Mouse (Mus musculus): Measurements from ENCODE around the gene H2-Q6.
"Not testable (repeated sequence)": the region's sequence is repeated elsewhere in the genome, so short reads cannot be mapped to it uniquely, and the experiment has no call there.

Gene H2-Q6

DNA sequence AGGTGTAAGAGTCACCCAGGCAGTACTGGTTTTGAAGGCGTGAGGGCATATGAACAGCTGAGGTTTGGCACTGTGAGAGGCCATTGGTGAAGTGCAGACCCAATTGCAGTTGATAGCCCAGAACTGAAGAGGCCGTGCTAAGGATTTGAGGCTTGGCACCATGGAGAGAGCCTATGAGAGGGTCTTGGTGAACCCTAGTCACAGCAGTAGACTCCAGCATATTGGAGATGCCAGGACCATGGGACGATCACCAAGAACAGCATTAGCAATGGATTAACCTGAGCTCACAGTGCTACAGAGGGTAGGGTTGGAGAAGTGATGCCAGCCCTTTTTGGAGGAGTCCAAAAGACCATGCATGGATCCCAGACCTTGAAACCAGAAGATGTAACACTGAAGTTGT is 7.5 kb downstream of the H2-Q6 start:
- in situ Hi-C loops (cut with MboI, MseI) = not testable (repeated sequence)

DNA sequence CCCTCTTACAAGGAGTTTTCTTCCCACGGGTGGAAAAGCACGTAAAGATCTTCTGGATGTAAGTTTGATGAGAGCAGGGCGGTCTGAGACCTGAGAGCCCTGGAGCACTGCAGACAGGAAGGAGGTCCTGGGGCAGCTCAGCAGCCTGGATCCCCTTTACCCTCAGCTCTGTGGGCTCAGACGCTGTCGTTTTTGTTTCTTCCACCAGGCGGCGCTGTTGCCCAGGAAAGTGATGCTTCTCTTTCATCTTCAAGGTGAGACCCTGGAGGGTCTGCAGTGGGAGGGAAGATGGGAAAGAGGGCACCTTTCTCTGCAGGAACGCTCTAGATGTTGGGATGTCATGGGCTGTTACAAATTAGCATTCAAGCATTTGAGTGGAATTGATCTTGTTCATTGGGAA is 10.2 kb downstream of the H2-Q6 start:
- in situ Hi-C loops (cut with MboI, MseI) = not testable (repeated sequence)

DNA sequence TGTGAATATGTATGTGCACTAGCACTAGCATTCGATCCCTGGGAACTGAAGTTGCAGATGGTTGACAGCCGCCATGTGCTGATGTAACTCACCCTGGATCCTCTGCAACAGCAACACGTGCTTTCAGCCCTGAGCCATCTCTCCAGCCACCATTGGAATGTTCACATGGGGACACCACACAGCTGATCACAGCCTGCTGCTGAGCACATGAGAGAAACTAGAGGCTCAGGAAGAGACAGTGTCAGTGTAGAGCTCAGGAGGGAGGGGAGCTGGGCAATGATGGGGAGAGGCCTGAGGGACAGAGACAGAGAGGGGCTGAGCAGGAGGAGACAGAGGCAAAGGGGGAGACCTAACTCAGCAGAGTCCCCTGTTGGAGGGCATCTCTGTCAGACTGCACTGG is 10.9 kb downstream of the H2-Q6 start:
- in situ Hi-C loops (cut with MboI, MseI) = not testable (repeated sequence)

DNA sequence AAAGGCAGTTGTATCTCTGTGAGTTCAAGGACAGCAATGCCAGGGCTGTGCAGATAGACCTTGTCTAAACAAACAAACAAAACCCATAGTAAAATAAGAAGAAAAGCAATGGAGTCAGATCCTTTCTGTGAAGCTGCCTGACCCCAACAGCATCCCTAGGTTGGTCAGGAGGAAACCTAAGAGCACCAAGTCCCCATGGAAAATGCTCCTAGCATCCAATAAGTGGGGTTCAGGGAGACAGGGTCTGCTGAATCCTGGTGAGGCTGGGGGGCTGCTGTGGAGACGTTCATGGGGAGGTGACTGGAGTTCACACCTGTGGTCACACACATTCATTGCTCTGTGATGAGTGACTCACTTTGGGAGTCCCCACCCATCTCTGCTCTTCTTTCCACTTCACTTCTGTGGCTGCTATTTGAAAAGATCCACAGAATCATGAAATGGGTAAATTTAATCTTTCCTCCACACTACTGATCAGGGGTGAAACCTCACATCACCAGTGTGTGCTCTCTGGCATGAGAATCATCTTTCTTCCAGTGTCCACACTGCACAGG is 12.8 kb downstream of the H2-Q6 start:
- in situ Hi-C loops (cut with MboI, MseI) = not testable (repeated sequence)

DNA sequence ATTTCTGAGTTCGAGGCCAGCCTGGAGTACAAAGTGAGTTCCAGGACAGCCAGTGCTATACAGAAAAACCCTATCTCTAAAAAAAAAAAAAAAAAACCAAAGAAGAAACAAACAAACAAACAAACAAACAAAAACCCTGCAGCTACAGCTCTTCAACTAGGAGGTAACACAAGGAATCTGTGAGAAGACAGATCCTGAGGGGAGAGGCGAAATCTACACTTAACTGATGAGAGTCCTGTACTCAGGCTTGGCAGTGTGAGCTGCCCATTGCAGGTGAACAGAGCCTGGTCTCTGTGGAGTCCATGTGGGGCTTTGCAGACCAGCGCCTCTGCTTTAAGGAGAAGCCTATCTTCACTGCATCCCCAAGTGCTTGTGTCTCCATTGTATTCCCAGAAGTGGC is 13.7 kb downstream of the H2-Q6 start:
- in situ Hi-C loops (cut with MboI, MseI) = not testable (repeated sequence)

DNA sequence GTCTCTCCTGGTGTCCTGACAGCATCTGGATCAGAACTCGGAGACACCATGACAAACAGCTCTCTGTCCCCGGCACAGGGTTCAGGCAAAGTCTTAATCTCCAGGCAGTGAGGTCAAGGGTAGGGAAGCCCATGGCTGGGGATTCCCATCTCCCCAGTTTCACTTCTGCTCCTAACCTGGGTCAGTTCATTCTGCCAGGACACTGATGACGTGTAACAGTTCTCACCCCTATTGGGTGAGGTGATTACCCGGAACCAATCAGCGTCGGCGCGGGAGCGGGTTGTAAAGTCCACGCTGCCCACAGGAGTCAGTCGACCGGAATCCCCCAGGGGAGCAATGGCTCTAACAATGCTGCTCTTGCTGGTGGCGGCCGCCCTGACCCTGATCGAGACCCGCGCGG is 14.2 kb downstream of the H2-Q6 start, which contains the start of gene H2-Q7:
TSS of gene H2-Q7 (plus strand) at position 271 of the 400 bp plus-strand sequence.
- in situ Hi-C loops (cut with MboI, MseI) = not testable (repeated sequence)

DNA sequence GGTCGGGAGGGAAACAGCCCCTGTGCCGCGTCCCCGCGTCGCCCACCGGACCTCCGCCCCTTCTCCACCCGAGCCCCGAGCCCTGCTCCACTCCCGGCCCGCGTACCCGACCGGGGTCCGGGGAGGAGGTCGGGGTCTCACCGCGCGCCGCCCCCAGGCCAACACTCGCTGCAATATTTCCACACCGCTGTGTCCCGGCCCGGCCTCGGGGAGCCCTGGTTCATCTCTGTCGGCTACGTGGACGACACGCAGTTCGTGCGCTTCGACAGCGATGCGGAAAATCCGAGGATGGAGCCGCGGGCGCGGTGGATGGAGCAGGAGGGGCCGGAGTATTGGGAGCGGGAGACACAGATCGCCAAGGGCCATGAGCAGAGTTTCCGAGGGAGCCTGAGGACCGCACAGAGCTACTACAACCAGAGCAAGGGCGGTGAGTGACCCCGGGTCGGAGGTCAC is 14.7 kb downstream of the H2-Q6 start:
- in situ Hi-C loops (cut with MboI, MseI) = not testable (repeated sequence)

DNA sequence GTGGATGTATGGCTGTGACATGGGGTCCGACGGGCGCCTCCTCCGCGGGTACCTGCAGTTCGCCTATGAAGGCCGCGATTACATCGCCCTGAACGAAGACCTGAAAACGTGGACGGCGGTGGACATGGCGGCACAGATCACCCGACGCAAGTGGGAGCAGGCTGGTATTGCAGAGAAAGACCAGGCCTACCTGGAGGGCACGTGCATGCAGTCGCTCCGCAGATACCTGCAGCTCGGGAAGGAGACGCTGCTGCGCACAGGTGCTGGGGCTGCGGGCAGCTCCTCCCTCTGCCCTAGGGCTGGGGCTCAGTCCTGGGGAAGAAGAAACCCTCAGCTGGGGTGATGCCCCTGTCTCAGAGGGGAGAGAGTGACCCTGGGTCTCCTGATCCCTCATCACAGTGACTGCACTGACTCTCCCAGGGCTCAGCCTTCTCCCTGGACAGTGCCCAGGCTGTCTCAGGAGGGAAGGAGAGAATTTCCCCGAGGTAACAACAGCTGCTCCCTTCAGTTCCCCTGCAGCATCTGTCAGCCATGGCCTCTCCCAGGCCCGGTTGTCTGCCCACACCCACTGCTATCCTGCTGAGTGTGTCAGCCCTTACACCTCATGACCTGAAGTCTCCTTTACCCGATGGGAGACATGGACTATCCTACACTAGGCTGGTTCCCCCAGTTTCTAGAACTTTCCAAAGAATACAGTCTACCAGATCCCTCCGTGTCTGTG is 15.4 kb downstream of the H2-Q6 start:
- in situ Hi-C loops (cut with MboI, MseI) = loop anchor here (5.0 kb wide), 1 partner anchor 43 kb away; no protein-coding TSS in a partner anchor

DNA sequence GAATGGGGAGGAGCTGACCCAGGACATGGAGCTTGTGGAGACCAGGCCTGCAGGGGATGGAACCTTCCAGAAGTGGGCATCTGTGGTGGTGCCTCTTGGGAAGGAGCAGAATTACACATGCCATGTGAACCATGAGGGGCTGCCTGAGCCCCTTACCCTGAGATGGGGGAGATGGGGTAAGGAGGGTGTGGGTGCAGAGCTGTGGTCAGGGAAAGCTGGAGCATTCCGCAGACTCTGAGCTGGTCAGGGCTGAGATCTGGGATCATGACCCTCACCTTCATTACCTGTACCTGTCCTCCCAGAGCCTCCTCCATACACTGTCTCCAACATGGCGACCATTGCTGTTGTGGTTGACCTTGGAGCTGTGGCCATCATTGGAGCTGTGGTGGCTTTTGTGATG is 17.7 kb downstream of the H2-Q6 start:
- in situ Hi-C loops (cut with MboI, MseI) = loop anchor here (5.0 kb wide), 1 partner anchor 45 kb away; no protein-coding TSS in a partner anchor

DNA sequence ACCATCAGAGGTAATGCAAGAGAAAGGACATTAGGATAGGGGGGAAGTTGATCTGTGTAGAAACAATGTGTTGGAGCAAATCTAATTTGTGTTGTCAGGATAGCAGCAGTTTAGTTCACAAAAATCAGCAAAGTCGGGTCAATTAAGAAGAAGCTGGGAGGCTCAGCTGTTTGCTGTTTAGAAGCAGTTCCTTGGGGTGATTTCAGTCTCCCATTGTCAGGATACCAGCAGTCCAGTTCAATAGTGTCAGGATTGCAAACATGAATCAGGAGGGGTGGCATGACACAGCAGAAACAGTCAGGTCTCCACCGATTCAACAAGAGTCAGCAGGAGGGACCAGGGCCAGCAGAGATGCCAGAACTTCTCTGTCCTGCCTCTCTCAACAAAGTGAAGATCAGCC is 19.9 kb downstream of the H2-Q6 start:
- in situ Hi-C loops (cut with MboI, MseI) = loop anchor here (5.0 kb wide), 1 partner anchor 47 kb away; no protein-coding TSS in a partner anchor

DNA sequence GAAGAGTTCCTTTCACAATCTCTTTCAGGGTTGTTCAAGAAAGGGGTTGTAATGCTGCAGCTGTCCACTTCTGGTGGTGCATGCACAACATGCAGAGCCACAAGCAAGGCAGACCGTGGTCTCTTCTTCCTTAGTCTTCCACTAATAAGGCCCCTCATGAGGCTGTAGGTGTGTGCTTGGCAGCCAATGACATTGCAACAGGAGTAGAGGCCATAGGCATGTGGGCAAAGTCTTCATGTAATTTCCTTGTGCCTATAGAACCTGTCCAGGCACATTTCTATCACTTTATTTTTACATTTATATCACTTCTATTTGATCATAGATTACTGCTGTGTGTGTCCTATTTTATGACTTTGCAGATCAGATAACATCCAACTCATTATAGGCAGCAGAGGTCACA is 33.6 kb downstream of the H2-Q6 start:
- in situ Hi-C loops (cut with MboI, MseI) = loop anchor here (5.0 to 10.0 kb wide), 2 partner anchors 36 to 153 kb away; partner anchors contain the start of gene H2-Q6

DNA sequence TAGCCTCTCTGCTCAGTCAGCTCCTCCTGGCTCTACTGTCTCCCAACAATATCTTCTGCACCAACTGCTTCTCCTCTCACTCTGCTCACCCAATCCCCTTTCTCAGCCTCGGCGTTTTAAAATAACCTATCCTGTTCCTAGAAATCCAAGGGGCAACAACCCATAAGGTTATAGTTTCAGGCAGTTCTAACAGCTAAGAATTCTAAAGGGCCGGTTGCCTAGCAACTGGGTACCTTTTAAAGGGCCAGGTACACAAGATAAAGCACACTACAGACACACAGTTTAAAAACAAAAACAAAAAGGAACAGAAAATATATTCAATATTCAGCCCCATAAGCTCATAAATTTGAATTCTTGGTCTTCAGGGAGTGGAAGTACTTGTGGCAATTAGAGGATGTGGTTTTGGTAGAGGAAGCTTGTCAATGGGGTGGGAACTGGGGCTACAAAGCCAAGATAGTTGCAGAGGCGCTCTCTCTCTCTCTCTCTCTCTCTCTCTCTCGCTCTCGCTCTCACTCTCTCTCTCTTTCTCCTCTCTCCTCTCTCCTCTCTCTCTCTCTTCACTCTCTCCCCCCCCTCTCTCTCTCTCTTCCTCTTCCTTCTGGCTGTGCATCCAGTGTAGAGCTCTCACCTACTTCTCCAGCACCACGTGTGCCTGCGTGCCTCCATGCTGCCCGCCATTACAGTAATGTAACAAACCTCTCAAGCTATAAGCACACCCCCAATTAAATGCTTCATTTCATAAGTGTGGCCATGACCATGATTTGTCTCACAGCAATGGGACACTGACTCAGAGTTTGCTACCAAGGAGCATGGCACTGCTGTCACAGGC is 36.1 kb downstream of the H2-Q6 start:
- in situ Hi-C loops (cut with MboI, MseI) = not testable (repeated sequence)

DNA sequence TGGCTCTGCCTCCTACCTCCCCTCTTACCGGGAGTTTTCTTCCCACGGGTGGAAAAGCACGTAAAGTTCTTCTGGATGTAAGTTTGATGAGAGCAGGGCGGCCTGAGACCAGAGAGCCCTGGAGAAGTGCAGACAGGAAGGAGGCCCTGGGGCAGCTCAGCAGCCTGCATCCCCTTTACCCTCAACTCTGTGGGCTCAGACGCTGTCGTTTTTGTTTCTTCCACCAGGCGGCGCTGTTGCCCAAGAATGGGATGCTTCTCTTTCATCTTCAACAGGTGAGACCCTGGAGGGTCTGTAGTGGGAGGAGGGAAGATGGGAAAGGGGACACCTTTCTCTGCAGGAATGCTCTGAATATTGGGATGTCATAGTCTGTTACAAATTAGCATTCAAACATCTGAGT is 41.0 kb downstream of the H2-Q6 start:
- in situ Hi-C loops (cut with MboI, MseI) = not testable (repeated sequence)

DNA sequence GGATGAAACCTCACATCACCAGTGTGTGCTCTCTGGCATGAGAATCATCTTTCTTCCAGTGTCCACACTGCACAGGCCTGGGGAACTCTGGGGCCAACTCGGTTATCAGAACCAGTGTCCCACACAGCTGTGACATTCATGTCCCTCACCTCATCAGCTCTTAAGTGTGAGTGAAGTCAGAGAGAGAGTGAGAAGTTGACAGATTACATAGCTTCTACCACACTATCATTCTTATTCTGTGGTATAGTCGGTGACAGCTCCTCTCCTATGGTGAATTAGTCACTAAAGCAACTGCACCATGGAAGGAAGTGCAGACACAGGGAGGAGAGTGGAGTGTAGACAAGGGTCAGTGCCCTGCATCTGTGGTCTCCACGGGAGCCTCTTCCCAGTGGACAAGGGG is 44.3 kb downstream of the H2-Q6 start:
- in situ Hi-C loops (cut with MboI, MseI) = not testable (repeated sequence)

DNA sequence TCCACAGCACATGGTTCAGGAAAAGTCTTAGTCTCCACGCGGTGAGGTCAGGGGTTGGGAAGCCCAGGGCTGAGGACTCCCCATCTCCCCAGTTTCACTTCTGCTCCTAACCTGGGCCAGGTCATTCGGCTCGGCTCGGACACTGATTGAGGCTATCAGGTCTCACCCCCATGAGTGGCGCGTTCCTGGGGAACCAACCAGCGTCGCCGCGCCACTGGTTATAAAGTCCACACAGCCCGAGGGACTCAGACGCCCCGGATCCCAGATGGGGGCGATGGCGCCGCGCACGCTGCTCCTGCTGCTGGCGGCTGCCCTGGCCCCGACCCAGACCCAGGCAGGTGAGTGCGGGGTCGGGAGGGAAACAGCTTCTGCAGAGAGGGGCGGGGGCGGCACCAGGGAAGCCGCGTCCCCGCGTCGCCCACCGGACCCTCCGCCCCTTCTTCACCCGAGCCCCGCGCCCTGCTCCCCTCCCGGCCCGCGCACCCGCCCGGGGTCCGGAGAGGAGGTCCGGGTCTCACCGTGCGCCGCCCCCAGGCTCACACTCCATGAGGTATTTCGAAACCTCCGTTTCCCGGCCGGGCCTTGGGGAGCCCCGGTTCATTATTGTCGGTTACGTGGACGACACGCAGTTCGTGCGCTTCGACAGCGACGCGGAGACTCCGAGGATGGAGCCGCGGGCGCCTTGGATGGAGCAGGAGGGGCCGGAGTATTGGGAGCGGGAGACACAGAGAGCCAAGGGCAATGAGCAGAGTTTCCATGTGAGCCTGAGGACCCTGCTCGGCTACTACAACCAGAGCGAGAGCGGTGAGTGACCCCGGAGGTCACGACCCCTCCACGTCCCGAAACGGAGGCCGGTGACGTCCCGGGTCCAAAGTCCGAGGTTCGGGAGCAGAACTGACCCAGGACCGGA is 45.4 kb downstream of the H2-Q6 start, which contains the start of gene H2-Q10:
TSS of gene H2-Q10 (plus strand) at position 248 of the 910 bp plus-strand sequence.
- in situ Hi-C loops (cut with MboI, MseI) = loop anchor here (5.0 kb wide), 3 partner anchors 42 to 1473 kb away; no protein-coding TSS in a partner anchor

All from T-helper 1 cell (primary cell).